Mouse (Mus musculus): ENCODE data around the gene Foxa1.
A peak's percentile ranks its signal among the peaks of the same experiment; 100 is the strongest.

Foxa1 gene

DNA sequence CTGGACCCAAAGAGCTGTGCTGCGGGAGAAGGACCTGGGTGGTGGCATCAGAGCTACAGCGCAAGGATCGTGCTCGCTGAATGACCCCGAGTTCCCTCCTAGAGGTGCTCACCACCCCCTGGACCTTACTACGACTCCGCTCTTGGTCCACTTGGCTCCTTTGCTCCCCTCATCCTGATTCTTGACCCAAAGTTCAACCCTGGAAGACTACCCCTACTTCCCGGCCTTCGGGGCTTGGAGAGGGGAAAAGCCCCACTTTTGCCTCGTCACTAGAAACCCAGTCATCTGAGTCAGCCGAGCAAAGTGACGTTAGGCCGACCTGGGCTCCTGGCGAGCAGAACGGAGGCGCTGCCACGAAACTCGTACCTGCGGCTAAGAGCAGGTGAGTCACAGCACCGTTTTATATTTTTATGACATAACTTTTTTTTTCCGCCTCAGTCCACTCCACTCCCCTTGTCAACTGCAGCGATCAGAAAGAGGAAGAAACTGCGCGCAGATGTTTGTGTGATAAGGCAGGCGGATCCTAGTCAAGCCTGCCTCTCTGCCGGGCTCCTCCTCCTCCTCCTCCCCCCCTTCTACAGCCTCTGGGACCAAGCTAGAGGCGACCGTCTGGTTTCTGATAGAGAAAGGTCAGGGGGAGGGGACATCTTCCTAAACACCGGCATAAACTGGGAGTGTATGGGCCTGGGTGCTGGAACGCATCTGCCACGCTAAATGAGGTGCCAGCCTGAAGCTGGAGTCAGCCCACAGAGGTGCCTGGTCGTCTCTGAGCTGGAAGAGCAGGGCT lies at the start of gene Foxa1:
TSS of gene Foxa1 (minus strand) at position 502 of the 787 bp plus-strand sequence.
- peak in 1 of 2 experiments; percentile 9 for DNase-seq

DNA sequence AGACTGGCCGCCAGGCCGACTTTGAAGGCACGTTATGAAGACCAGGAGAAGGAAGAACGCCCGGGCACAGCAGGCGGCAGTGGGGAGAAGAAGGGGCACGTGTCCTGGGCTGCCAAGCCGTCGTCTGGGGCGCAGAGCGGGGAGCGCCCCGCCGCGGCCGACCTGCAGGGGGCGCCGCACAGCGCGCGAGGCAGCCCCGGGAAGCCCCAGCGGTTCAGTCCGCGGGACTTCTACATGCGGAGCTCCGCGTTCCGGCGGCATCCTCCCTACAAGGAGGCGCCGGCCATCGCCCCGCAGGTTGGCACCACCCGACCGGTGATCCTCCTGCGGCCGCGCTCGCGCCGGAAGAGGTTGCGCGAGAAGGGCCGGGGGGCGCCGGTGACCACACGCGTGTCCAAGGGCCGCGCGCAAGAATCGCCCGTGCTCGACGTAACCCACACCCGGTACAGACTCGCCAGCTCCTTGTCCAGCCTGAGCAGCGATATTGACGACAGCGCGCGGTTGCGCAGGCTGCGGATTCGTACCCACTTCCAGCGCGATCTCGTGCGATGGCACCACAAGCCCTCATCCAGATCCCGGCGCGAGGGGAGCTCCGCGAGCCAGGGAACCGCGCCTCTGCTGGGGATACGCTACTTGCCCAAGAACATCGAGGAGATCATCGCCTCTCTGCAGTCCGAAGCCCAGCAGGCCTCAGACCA lies 29.4 kb upstream of the Foxa1 start:
- DNase-seq: peak in 1 of 2 experiments; percentile 18

DNA sequence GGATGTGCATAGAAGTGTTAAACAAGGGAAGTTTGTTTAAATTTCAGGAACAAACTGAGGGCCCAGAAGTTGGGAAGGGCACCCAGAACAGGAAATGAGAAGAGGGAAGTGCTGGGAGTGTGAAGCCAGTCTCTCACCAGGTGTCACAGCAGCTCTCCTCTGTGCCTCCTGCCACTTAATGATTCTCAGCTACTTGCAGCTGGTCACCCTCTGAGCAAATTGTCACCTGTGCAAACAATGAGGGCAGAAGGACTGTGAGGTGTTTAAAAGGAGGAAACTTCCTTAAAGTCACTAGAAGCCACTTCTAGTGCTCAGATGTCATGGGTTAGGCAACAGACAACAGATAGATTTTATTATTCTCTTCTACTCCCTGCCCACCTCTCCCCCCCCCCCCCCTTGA lies 25.7 kb upstream of the Foxa1 start:
- DNase-seq: no peak

DNA sequence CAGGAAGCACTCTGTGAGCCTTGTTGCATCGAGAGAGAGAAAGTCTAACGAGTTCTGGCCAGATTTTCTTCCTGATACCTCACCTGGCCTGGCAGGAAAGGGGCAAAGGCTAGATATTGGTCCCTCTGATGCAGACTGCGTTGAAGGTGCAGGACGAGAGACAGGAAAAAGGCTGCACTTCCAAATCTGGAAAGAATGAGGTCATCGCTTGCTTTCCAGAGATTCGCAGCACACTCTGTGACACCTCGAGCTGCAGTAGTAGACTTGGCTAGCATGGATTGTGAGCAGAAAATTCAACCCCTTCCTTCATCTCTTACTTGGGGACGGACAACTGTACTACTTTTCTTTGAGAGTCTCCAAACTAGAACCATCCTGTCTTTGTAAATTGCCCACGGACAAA lies 25.1 kb upstream of the Foxa1 start:
- DNase-seq: no peak

DNA sequence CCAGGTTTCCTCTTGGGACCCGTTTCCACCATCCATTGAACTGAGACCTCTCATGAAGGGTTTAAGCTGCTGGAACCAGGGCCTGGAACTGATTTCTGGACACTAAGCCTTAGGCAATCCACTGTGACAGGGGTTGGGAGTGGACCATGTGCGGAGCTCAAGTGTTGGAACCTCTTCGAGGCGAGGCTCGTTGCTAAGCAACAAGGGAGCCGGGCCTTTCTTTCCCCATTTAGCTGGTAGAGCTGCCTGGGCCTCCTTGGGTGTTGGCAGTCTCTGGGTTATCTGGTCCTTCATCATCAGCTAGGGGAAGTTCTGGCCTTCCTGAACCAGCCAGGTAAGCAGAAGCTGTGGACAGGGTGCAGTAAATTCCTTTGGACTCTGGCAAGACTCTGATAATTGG lies 17.2 kb upstream of the Foxa1 start, which contains the start of gene Ttc6:
TSS of gene Ttc6 (plus strand) at position 205 of the 400 bp plus-strand sequence.
- DNase-seq: no peak

DNA sequence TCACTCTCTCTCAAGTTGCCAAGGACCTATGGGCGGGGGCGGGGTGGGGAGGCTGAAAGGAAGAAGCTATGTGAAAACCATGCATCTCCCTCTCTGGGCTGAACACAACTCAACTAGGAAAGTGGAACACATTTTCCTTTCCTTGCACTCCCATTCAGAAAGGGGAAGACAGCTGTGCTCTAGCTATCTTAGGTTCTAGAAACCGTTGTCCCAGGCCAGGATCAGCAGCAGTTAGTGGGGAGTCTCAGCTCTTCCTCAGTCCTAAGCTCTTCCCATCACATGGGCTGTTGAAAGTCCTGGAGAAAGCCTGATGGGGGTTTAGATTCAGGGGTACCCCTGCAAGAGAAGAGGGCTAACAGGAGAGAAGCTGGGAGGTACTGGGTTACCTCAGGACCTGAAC lies 7.4 kb upstream of the Foxa1 start:
- no peak for DNase-seq

DNA sequence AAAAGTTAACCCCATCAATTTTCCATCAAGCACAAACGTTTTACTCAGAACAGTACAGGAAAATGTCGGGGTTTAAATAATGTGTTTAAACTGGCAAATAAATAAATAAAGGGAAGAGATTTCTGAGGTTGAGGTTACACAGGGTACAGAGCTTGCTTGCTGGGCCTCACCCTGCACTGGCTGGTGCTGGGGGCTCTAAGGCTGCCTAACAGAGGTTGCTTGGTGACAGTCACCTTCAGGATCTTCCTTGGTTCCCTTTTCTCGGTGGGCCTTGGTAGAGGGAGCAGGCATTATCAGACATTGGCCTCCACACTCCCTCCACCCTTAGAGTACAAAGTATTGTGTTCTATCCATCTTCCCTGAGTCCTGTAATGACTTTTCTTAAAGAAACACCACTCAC lies 5.6 kb upstream of the Foxa1 start:
- no peak for DNase-seq

DNA sequence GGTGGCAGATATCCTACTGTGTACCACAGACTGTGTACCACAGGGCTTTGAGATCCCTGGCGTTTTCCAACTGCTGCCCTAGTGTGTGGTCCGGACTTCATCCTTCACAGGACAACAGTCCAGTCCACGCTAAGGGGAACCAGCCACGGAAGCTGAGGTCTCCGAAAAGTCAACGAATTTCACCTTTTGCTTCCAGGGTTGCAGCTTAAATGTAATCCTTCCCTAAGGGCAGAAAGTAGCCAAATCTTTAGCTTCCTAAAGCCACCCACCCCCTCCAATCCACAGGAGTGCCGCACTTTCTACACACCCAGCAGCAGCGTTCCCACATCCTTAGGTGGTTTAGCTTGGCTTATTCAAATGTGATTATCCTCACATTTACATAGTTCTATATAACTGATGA lies 4.2 kb upstream of the Foxa1 start:
- DNase-seq: no peak

DNA sequence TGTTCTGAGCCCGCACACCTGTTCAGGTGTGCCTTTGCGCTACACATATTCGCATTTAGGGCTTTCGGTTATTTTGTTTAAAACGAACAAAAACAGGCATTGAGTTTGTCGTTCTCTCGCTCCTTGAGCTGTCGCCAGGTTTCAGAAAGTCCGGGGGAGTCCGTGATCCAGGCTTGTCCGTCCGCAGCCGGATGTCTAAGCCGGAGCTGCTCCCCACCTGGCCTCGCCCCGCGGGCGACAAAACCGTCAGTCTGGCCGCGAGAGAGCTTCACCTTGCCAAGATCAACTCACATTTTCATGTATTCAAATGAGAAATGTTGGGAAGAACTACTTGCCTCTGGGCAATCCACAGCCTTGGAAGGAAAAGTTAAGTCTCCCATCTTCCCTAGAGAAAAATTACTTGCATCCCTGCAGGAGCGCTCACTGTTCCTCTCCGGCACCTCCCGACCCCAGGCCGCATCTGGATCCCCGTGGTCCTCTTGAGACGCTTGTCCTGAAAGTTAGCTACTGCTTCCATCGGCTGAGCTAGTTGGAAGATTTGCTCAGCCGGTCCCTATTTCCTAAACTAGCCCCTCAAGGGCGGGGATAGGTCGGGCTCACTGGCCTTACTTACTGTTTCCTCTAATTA lies 3.6 kb upstream of the Foxa1 start:
- DNase-seq: no peak

DNA sequence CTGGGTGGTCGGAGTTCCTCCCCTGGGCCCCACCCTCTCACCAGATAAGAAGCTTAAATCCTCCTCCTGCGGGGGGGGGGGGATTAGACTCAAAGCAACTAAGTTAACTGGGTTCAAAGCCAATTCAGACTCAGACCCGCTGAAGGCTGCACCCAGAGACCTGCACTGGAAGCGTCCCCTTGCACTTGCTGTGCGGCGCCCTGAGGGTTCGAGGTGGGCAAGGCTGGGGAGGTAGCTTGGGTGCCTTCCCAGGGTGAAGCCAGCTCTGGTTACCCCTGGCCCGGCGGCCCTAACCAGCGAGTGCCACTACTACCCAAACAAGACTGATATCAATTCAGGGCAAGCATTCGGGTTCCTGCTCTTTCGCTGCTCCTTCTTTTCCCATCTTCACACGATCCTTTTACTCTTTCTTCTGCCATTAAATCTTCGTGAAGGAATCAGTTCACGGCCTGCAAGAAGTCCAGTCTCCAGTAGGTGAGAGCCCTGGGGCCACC lies 3.0 kb upstream of the Foxa1 start:
- DNase-seq: no peak

DNA sequence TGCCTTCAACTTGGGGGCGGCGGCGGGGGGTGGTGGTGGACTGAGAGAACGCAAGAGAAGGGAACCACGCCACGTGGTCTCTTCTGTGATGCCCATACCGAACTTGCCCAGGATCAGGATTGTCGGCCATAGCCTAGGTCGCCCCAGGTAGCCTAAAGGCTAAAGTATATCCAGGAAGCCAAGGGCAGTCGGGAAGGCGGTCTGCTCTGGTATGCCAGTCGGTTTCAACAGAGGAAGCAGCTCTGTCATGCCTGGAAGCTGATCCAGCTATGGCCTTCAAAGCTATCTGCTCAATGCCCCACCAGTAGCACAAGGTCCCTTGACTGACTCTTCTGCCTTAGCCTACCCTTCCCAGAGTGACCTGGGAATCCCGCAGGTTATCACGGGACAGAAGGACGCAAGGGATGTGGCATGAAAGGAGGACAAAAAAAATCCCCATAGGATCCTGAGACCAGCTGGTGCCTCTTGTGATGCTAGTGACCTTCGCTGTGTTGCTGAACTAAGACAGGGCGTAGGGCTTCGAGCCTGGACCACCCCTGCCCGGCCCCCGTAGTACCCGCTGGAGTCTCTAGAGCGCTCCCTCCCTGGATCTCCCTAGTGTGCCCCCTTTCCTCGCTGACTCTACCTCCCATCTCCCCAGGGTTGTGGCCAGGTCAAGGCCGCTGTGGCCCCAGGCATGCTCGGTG lies 2.4 kb upstream of the Foxa1 start:
- DNase-seq: no peak

DNA sequence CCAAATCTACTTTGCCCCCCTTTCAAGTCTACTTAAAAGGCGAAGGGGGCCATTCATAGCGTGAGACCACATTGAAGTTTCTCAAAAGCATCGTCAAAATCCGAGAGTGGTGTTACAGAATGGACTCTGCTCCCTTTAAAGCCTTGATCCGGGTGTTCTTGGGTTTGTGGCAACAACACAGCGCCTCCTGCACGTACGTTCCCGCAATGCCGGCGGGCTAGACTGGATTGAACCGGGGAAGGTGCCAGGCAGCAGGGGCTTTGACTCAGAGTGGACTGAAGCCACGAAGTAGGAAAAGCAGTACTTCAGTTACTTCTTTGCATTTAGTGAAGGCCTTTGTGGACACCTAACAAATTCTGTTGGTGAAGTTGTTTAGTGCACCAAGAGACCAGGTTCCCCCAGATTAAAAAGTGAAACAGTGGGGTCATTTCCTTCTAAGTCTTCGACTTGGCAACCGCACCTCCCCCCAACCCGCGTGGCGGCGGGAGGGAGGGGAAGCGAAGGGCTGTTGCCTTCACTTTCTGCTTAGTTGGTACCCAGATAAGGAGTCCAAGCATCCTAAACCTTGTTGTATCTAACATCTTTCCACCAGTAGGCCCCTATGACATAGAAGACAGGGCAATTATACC lies 1.8 kb upstream of the Foxa1 start:
- peak in 1 of 2 experiments; percentile 21 for DNase-seq

DNA sequence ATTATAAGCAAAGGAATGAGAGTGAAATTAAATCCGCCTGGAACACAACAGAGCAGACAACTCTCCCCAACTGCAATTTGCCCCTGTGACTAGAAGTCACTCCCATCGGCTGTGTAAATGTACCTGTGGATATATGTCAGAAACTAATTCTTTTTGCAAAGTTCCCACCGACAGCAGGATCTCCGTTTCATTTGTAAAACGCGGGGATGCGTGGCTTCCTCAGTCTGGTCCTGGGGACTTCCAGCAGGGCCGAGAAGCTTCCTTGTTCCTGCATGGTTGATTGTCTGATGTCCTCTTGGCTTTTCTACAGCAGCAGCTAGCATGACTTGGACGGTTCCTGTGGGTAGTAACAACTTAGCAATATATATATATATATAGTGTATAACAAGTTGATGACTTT lies 1.2 kb upstream of the Foxa1 start:
- no peak for DNase-seq

DNA sequence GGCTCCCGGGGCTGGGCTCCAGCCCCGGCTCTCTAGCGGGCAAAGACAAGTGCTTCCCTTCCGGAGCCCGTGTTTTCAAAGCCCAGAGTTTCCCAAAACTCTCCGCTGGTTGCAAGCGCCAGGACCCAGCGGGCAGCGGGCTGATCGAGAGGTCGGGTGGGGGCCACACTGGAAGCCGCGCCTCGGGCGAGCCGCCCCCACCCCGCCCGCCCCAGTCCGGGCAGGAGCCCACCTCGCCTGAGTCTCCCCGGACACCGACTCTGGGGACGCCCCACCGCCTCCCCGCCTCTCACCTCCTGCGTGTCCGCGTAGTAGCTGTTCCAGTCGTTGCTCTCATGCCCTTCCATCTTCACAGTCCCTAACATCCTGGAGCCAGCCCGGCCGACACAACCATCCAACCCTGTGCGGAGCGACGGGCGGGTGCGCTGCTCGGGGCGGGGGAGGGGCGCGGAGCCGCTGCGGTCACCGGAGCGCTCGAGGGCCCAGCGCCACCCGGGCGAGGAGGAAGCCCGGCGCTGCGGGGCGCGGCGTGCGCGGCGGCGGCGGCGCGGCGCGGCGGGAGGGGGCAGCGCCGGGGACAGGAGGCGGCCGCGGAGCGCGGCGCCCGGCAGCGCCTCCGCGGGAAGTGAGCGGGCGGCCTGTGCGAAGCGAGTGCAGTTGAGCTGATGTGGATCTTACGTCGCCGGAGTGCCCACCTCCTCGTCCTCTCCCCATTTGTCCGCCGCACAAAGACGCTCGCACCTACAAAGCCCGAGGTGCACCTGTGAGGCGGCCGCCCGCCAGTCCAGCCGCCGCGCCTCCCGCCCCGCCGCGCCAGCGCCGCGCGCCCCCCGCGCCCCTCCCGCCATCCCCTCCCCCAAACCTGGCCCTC lies 1.1 kb downstream of the Foxa1 start:
- peak in 1 of 2 experiments; percentile 42 for DNase-seq

DNA sequence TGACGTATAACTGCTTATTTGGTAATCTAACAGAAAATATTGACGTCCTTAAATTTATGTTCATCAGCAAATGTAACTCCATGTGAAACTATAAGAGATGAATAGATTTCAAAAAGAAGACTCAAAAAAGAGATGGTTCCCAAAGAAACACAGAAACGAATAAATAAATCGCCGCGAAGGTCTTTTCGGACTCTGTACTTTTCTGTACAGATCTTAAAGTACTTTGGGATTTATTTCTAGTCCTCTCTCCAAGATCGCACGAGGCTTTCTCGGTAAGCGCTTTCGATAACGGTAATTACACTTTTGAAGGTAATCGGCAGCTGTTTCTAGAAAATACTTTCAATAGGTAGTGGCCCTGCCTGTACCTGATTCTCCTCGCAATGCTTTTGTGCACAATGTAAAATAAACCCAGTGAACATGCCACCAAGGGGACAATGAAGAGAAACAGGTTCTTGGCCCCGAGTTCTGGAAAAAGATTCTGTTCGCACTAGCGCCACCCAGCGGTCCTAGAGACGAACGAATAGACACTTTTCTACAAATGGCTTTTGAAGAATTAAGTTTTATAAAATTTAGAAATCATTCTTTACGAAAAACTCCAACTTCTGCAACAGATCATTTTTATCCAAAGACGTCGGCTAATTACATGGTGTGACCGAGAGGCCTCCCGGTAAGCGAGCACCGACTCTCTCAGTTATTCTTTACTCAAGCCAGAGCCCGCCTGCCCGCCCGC lies 1.9 kb downstream of the Foxa1 start:
- peak; percentile 56 to 81 for DNase-seq

DNA sequence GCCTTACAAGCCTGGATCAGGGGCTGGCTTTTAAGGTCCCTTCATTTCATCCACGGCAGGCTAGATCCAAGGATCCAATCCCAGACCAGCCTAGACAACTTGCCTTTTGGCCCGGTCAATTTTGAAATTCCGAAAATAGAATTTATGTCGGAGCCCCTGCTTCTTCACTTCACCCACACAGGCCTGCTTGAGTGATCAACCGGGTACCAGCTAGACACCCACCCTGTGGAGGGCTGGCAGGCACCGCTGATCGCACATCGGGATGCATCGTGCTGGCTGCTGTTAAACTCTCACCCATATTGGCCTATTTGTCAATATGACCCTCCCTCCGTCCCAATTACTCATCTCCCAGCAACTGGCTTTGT lies 3.1 kb downstream of the Foxa1 start:
- DNase-seq: peak in 1 of 2 experiments; percentile 6

DNA sequence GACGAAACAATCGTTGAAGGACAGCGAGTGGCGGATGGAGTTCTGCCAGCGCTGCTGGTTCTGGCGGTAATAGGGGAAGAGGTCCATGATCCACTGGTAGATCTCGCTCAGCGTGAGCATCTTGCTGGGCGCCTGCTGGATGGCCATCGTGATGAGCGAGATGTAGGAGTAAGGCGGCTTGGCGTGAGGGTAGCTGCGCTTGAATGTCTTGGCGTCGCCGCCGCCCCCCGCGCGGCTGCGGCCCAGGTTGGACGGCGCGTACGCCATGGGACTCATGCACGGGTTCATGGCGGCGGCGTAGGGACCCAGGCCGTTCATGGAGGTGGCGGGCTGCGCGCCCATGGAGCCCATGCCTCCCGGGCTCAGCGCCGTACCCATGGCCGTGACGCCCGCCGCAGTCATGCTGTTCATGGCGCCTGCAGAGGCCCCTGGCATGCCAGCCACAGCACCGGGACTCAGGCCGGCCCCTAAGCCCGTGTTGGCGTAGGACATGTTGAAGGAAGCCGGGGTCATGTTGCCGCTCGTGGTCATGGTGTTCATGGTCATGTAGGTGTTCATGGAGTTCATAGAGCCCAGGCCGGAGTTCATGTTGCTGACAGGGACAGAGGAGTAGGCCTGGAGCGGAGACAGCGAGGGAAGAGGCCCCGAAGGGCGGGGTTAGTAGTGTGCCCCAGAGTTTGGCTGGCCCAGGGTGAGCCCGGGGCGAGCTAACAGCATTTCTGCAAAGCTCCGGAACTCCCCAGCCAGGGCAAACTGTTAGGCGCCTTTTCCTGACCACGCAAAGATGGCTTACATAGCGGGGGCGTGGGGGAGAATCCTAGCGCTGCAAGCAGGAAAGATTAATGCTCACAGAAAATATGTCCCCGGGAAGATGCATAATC lies 3.7 kb downstream of the Foxa1 start:
- peak in 1 of 2 experiments; percentile 10 for DNase-seq

DNA sequence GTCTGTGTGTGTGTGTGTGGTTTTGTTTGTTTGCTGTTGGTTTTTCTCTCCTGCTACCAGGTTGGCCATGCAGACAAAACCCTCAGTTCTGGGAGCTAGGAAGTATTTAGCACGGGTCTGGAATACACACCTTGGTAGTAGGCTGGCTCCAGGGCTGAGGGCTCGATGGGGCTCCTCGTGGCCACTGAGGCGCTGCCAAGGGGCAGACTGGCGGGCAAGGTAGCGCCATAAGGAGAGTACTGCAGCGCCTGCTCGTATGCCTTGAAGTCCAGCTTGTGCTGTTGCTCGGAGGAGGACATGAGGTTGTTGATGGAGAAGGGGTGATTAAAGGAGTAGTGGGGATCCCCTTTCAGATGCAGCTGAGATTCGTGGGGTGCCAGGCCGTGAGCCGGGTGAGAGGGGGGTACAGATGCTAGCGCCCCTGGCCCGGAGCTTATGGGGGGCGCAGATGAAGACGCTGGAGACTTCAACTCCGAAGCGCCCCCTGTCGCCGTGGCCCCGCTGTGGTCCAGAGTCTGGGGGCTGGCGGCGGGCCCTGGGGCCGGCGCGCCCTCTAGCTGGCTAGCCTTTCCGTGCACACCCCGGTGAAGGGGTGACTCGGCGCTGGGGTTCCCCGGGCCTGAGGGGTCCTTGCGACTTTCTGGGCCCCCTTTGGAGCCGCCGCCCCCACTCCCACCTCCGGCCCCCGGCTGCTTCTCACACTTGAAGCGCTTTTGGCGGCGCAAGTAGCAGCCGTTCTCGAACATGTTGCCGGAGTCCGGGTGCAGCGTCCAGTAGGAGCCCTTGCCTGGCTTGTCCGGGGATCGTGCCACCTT lies 4.6 kb downstream of the Foxa1 start:
- peak in 1 of 2 experiments; percentile 14 for DNase-seq

DNA sequence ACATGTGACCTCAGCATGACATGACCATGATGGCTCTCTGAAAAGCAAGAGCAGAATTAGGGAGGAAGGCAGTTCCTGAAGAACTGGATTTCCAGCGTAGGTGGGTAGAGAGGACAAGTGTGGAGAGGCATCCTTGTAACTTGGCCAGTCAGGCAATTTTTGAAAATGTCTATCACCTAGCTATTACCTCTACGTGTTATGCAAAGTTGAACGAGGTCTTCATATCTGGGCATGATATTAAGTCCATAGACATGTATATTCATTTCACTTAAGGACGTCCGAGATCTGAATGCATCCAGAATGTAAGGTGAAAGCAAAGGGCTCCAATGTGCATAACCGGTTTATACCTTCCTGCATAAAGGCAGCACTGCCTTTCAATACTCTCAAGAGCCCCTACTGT lies 5.6 kb downstream of the Foxa1 start:
- DNase-seq: no peak

All from kidney, postnatal 36 days (tissue).